ENCODE assay signal across 8 mouse cellular contexts in genomic region chrX:94541206-94541605, GRCm38 (mm10). TPM values are rescaled to one million over a fixed set of nuclear protein-coding genes. Genes with fewer than 3 reads are reported as not detected.
DNase-seq lines count a peak whose midpoint lies in the region; ATAC-seq and TF ChIP-seq lines count a peak whose summit lies in the region.

No protein-coding gene starts in this region.

- H3K4me3 ChIP-seq in spleen, adult 2 months (ENCODE audit: extremely low read depth, insufficient read depth, insufficient read length), result peak overlapping the region; percentile 54
- H3K4me3 ChIP-seq in heart, embryonic 14.5 days (ENCODE audit: control insufficient read depth in 1 of 2, insufficient read depth in 1 of 2, low read depth in 1 of 2, low read length in 2 of 2), result peak overlapping the region; percentile 59 to 63
- peak overlapping the region; percentile 54 for H3K4me3 ChIP-seq in limb, embryonic 15.5 days

- no peaks in the 10 kb centered on the region for H3K27me3 ChIP-seq in spleen, adult 2 months (ENCODE audit: control insufficient read depth, insufficient read depth, low read length)
- no peaks in the 10 kb centered on the region for H3K27me3 ChIP-seq in heart, embryonic 14.5 days (ENCODE audit: control insufficient read depth, insufficient read depth, low read length)
- peaks cover 12% of the 10 kb centered on the region; the same call in 1 of the 2 replicates for H3K27me3 ChIP-seq in limb, embryonic 15.5 days

- H3K4me1 ChIP-seq in spleen, adult 2 months (ENCODE audit: control insufficient read depth, insufficient read depth, insufficient read length), result no peaks in the 10 kb centered on the region
- peaks cover 0 to 6% of the 10 kb centered on the region in 2 experiments; a peak in 2 of 4 replicates for H3K4me1 ChIP-seq in heart, embryonic 14.5 days (ENCODE audit: control insufficient read depth in 2 of 2, insufficient read depth in 2 of 2, low read length in 2 of 2)
- peaks cover 13% of the 10 kb centered on the region for H3K4me1 ChIP-seq in limb, embryonic 15.5 days

- H3K36me3 ChIP-seq in spleen, adult 2 months (ENCODE audit: control insufficient read depth, insufficient read depth, low read length), result no peaks in the 10 kb centered on the region
- peaks cover 41% of the 10 kb centered on the region for H3K36me3 ChIP-seq in heart, embryonic 14.5 days (ENCODE audit: control insufficient read depth, insufficient read depth, low read length)
- peaks cover 24% of the 10 kb centered on the region for H3K36me3 ChIP-seq in limb, embryonic 15.5 days

- H3K9ac ChIP-seq in heart, embryonic 14.5 days (ENCODE audit: low read length), result peak overlapping the region; percentile 87
- peak overlapping the region; percentile 56 for H3K9ac ChIP-seq in limb, embryonic 15.5 days

- TF ChIP-seq POLR2A in spleen, adult 2 months (IDR thresholded peaks at IDR 0.05; ENCODE audit: low read depth, low read length), result no peak

- TF ChIP-seq CTCF in spleen, adult 2 months (IDR thresholded peaks at IDR 0.05; ENCODE audit: extremely low read depth, insufficient read depth, insufficient read length, insufficient replicate concordance), result no peak

- ATAC-seq in heart, embryonic 14.5 days (ENCODE audit: insufficient number of reproducible peaks, insufficient read depth, low FRiP score, low read depth), result no peak
- ATAC-seq in limb, embryonic 15.5 days (ENCODE audit: insufficient number of reproducible peaks, low FRiP score, low TSS enrichment, low read depth), result no peak

- no peaks in the 10 kb centered on the region for H3K9me3 ChIP-seq in heart, embryonic 14.5 days (ENCODE audit: control insufficient read depth, low read length)
- no peaks in the 10 kb centered on the region for H3K9me3 ChIP-seq in limb, embryonic 15.5 days

- H3K27ac ChIP-seq in spleen, adult 2 months (ENCODE audit: insufficient read depth, low read length), result no peak overlapping the region
- H3K27ac ChIP-seq in heart, embryonic 14.5 days (replicated peaks in 1 of 2; ENCODE audit: control insufficient read depth in 1 of 2, insufficient read depth in 1 of 2, low read depth in 2 of 2, low read length in 2 of 2), result peak overlapping the region; percentile 85 to 89
- H3K27ac ChIP-seq in limb, embryonic 15.5 days, result peak overlapping the region; percentile 91

- WGBS in spleen, adult 2 months, result 34% methylated on average over 25 of the region's 25 CpGs
- WGBS in heart, embryonic 14.5 days, result 14% methylated on average over 24 of the region's 25 CpGs
- 17% methylated on average over 25 of the region's 25 CpGs for WGBS in limb, embryonic 15.5 days

- DNase-seq in cerebellum, adult 11 months, result peak; percentile 24
- DNase-seq in cerebellum, postnatal 4 days (ENCODE audit: low spot score in 2 of 2), result no peak
- DNase-seq in spleen, adult 2 months (ENCODE audit: low read depth in 1 of 2, low spot score in 2 of 2), result no peak
- no peak for DNase-seq in spleen, postnatal 10 days (ENCODE audit: low spot score in 2 of 2)
- peak; percentile 7 for DNase-seq in right cerebral cortex, postnatal 25 days
- no peak for DNase-seq in frontal cortex, postnatal 14 days (ENCODE audit: low spot score in 2 of 2)

- H3K4me2 ChIP-seq in heart, embryonic 14.5 days (ENCODE audit: low read length), result peak overlapping the region; percentile 58
- H3K4me2 ChIP-seq in limb, embryonic 15.5 days, result peak overlapping the region; percentile 41

RNA-seq across cellular contexts. Expression of gene Maged1, which starts 0.7 kb away (rescaled TPM):
- polyA plus RNA-seq in spleen, adult 2 months (2012; rRNA removed), result 31.6 and 35.4 TPM in 2 replicates
- 476 and 520 TPM in 2 replicates for polyA plus RNA-seq in heart, embryonic 14.5 days (2014; fragmentation: Nextera tagmentation; extraction: Ambion mirVana)
- 722 and 733 TPM in 2 replicates for polyA plus RNA-seq in limb, embryonic 15.5 days (2015; fragmentation: Nextera tagmentation; extraction: Ambion mirVana)

Comparison
In these comparisons a context has a peak if more than half of its experiments do, and no peak if none do; other contexts are left out.
1. DNase-seq: peak in cerebellum, adult 11 months (single experiment) and right cerebral cortex, postnatal 25 days (single experiment); none in cerebellum, postnatal 4 days (0 of 2), spleen, adult 2 months (0 of 2), spleen, postnatal 10 days (0 of 2) and frontal cortex, postnatal 14 days (0 of 2).
2. RNA of gene Maged1, which starts 0.7 kb away (polyA plus RNA-seq): 722 to 733 TPM in limb, embryonic 15.5 days and 476 to 520 TPM in heart, embryonic 14.5 days; 31.6 to 35.4 TPM in spleen, adult 2 months; every median in the first group is over 10 times any median in the second.
3. Peak in every context shown above with its lines, with median percentiles within 50 percentile points of each other: H3K4me3 ChIP-seq.